Mouse (Mus musculus) left cerebral cortex, postnatal 25 days (tissue): ENCODE results near the gene Olfr829. TPM values are rescaled to one million over a fixed set of nuclear protein-coding genes. Genes with fewer than 3 reads are reported as not detected.
"Not testable (repeated sequence)": the region's sequence is repeated elsewhere in the genome, so short reads cannot be mapped to it uniquely, and the experiment has no call there.

Experiments used
- DNase-seq, 2 experiments: peaks; one replicate each; pipeline ENCODE4 v3.0.0; 2022; ENCODE audit warnings: low spot score in 2 of 2, mixed read lengths in 1 of 2
- intact Hi-C: fragments of 180-260 bp; cut with DNase I; formaldehyde crosslinking; loops from one replicate; pipeline ENCODE4 v1.15.1; 2025
- total RNA-seq, 2 experiments: library from RNA; stranded (reverse); gene quantifications; 2 replicates each; pipeline ENCODE4 v1.2.3; 2021

Gene Olfr829
- total RNA-seq: not detected

- intact Hi-C loops: no loop called here
- no peak for DNase-seq
These were observed at the start of gene Olfr829 for GRCm38 (mm10) chr9:18854633-18855032. Olfr829 (plus strand) TSS chr9:18854933.

- no peak for DNase-seq
- intact Hi-C loops: no loop called here
These were observed 35.3 kb upstream of the Olfr829 start, which contains the start of gene Olfr828 for GRCm38 (mm10) chr9:18819426-18819825. Olfr828 (minus strand) TSS chr9:18819526.

GRCm38 (mm10) chr9:18874393-18874792, 19.7 kb downstream of the Olfr829 start, which contains the start of gene Olfr830:
Olfr830 (plus strand) TSS chr9:18874693.
- intact Hi-C loops: no loop called here
- no peak for DNase-seq

GRCm38 (mm10) chr9:18907699-18908098, 53.0 kb downstream of the Olfr829 start:
- intact Hi-C loops, DNase-seq: not testable (repeated sequence)

Other genes starting within 250 kb of the Olfr829 start
- not detected for gene Muc16, start 180.4 kb upstream of the Olfr829 start, total RNA-seq
- gene Olfr24, start 90.9 kb upstream of the Olfr829 start, total RNA-seq: not detected
- gene Olfr828, start 35.4 kb upstream of the Olfr829 start, total RNA-seq: not detected
- not detected for gene Olfr830, start 19.8 kb downstream of the Olfr829 start, total RNA-seq
- not detected for gene Olfr832, start 82.2 kb downstream of the Olfr829 start, total RNA-seq
- gene Olfr834, start 133.1 kb downstream of the Olfr829 start, total RNA-seq: not detected
- not detected for gene Olfr835, start 177.8 kb downstream of the Olfr829 start, total RNA-seq